Mouse (Mus musculus): ENCODE measurements around the gene Anp32a.

- TF ChIP-seq CTCF (IDR thresholded peaks at IDR 0.05 in 2 of 3, conservative IDR thresholded peaks at IDR 0.05 in 1 of 3; ENCODE audit: control insufficient read depth in 1 of 3, insufficient read depth in 1 of 3, low read depth in 2 of 3, low read length in 3 of 3, poor library complexity in 1 of 3, severe bottlenecking in 1 of 3) = no peak
- no peak for TF ChIP-seq KAT2A (conservative IDR thresholded peaks at IDR 0.05; ENCODE audit: low read depth, low read length)
- TF ChIP-seq EP300 (IDR thresholded peaks at IDR 0.05; ENCODE audit: low read depth in 1 of 2, low read length in 2 of 2) = no peak
- no peak for TF ChIP-seq POLR2A (IDR thresholded peaks at IDR 0.05; ENCODE audit: control insufficient read depth in 1 of 2, insufficient read depth in 1 of 2, low read depth in 1 of 2, low read length in 2 of 2, poor library complexity in 1 of 2)
- TF ChIP-seq TBP (IDR thresholded peaks at IDR 0.05; ENCODE audit: low read depth, low read length) = no peak
- no peak for TF ChIP-seq CHD1 (IDR thresholded peaks at IDR 0.05; ENCODE audit: low read depth, low read length)
- no peak for TF ChIP-seq ZNF384 (IDR thresholded peaks at IDR 0.05; ENCODE audit: low read depth, low read length)
- TF ChIP-seq E2F4 (IDR thresholded peaks at IDR 0.05; ENCODE audit: borderline replicate concordance, low read depth, low read length) = no peak
- no peak for TF ChIP-seq JUND (IDR thresholded peaks at IDR 0.05; ENCODE audit: low read depth, low read length)
- TF ChIP-seq USF1 (IDR thresholded peaks at IDR 0.05; ENCODE audit: low read depth, low read length) = no peak
- TF ChIP-seq TCF12 (IDR thresholded peaks at IDR 0.05; ENCODE audit: low read depth, low read length) = no peak
- no peak for TF ChIP-seq ZKSCAN1 (IDR thresholded peaks at IDR 0.05; ENCODE audit: low read depth, low read length)
- TF ChIP-seq ELF1 (IDR thresholded peaks at IDR 0.05; ENCODE audit: low read depth, low read length) = no peak
- no peak for TF ChIP-seq MAZ (IDR thresholded peaks at IDR 0.05; ENCODE audit: low read depth, low read length)
Observed at GRCm38 (mm10) chr9:62338636-62339191, 2.4 kb upstream of the Anp32a start.

All from MEL (cell line).